Mouse (Mus musculus): Measurements from ENCODE around the gene Plbd2.

DNA sequence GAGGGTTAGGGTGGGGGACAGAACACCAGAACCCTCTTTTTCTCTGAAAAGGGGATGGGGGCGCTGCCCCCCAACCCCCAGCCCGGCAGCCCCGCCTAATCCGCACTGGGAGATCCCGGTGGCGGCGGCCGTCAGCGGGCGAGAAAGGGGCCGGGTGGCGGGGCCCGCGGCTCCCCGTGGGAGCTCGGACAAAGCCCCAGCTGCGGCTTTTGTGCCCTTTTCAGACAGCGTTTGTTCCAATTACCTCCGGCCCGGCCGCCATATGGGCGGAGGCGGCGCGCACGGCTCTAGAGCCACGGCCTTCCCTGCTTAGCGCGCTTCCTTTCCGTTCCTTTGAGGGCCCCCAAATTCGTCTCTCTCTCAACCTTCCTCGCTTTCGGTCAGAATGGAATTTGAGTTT lies 65.4 kb downstream of the Plbd2 start:
- TF ChIP-seq CTCF (IDR thresholded peaks at IDR 0.05; ENCODE audit: low read depth) (no peak), EP300 (IDR thresholded peaks at IDR 0.05; ENCODE audit: low read depth) (no peak)

All from liver, postnatal 0 days (tissue).